Mouse (Mus musculus) T-cell, adult 2 months (primary cell): Measurements from ENCODE around the gene Tecpr1.
A peak's percentile ranks its signal among the peaks of the same experiment; 100 is the strongest.

ENCODE experiments used
- DNase-seq: peaks from one replicate; pipeline ENCODE4 v3.0.0; 2022; ENCODE audit warnings: low spot score

The Tecpr1 gene

GRCm38 (mm10) chr5:144223503-144223862, at the start of gene Tecpr1:
Gene Tecpr1, minus strand, starts transcription at chr5:144223615.
- DNase-seq: peak; percentile 98

- no peak for DNase-seq
Observed at GRCm38 (mm10) chr5:144271772-144272171, 48.4 kb upstream of the Tecpr1 start.

GRCm38 (mm10) chr5:144271118-144271517, 47.7 kb upstream of the Tecpr1 start:
- DNase-seq: no peak

GRCm38 (mm10) chr5:144270420-144270819, 47.0 kb upstream of the Tecpr1 start:
- DNase-seq: no peak

GRCm38 (mm10) chr5:144269926-144270325, 46.5 kb upstream of the Tecpr1 start:
- no peak for DNase-seq

- DNase-seq: no peak
Observed at GRCm38 (mm10) chr5:144267535-144268241, 44.3 kb upstream of the Tecpr1 start.

- no peak for DNase-seq
Observed at GRCm38 (mm10) chr5:144263496-144263895, 40.1 kb upstream of the Tecpr1 start.

- no peak for DNase-seq
Observed at GRCm38 (mm10) chr5:144263082-144263481, 39.7 kb upstream of the Tecpr1 start.

GRCm38 (mm10) chr5:144261829-144262228, 38.4 kb upstream of the Tecpr1 start:
- DNase-seq: no peak

GRCm38 (mm10) chr5:144261309-144261708, 37.9 kb upstream of the Tecpr1 start:
- no peak for DNase-seq

GRCm38 (mm10) chr5:144260464-144260863, 37.0 kb upstream of the Tecpr1 start:
- DNase-seq: no peak

- no peak for DNase-seq
Observed at GRCm38 (mm10) chr5:144259228-144259627, 35.8 kb upstream of the Tecpr1 start.

GRCm38 (mm10) chr5:144258687-144259086, 35.3 kb upstream of the Tecpr1 start:
- no peak for DNase-seq

- DNase-seq: no peak
Observed at GRCm38 (mm10) chr5:144258131-144258611, 34.8 kb upstream of the Tecpr1 start.

- no peak for DNase-seq
Observed at GRCm38 (mm10) chr5:144257451-144258110, 34.2 kb upstream of the Tecpr1 start.

- DNase-seq: no peak
Observed at GRCm38 (mm10) chr5:144256888-144257287, 33.5 kb upstream of the Tecpr1 start.

- no peak for DNase-seq
Observed at GRCm38 (mm10) chr5:144256541-144256870, 33.1 kb upstream of the Tecpr1 start.

- peak; percentile 28 for DNase-seq
Observed at GRCm38 (mm10) chr5:144255632-144256540, 32.5 kb upstream of the Tecpr1 start.

- DNase-seq: peak; percentile 82
Observed at GRCm38 (mm10) chr5:144254811-144255631, 31.6 kb upstream of the Tecpr1 start.

GRCm38 (mm10) chr5:144254122-144254810, 30.9 kb upstream of the Tecpr1 start:
- peak; percentile 52 for DNase-seq

- no peak for DNase-seq
Observed at GRCm38 (mm10) chr5:144253212-144253611, 29.8 kb upstream of the Tecpr1 start.
